Comparison of ENCODE assay signal across 31 mouse cellular contexts in the genomic region with DNA sequence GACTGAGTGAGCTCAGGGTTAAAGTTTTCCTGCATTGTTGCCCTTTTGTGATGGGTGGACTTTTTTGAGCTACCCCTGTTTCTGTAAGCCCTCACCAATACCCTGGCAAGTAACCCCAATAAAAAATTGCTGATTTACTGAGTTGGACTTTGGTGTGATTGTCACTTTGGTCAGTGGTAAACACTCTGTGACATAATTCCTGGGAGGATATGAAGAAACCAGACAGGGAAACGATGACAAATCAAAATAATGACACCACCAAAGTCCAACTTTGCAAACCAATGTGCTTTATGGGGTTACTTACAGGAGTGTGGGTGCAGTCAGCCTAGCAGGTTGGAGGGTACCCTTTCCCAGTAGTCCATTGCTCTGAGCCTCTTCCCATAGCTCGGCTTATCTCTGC. TPM values are rescaled to one million over a fixed set of nuclear protein-coding genes. Genes with fewer than 3 reads are reported as not detected.
"Had no signal": no experiment of that assay in that cellular context is flagged by ENCODE, and none has a peak within 500 bp of the region (broad histone marks: within the 10 kb centered on the region; RNA-seq: fewer than 3 reads in every experiment).

No protein-coding gene starts in this region.

- H3K36me3 ChIP-seq: heart, embryonic 13.5 days; heart, embryonic 15.5 days; hindbrain, embryonic 10.5 days; hindbrain, embryonic 12.5 days; intestine, embryonic 15.5 days; limb, embryonic 10.5 days; limb, embryonic 12.5 days had no signal

- H3K9me3 ChIP-seq: heart, embryonic 13.5 days; heart, embryonic 15.5 days; hindbrain, embryonic 10.5 days; hindbrain, embryonic 12.5 days; intestine, embryonic 15.5 days; limb, embryonic 10.5 days; limb, embryonic 12.5 days had no signal

- ATAC-seq: hindbrain, embryonic 16.5 days; inflammation-experienced regulatory T-cells, adult 6 months; intestine, embryonic 15.5 days had no signal

- H3K4me2 ChIP-seq: heart, embryonic 11.5 days; heart, embryonic 13.5 days; heart, embryonic 15.5 days; hindbrain, embryonic 12.5 days; hindbrain, embryonic 14.5 days; intestine, embryonic 15.5 days; limb, embryonic 12.5 days; liver, embryonic 11.5 days had no signal

- H3K27ac ChIP-seq: gastrocnemius, adult 2 months; heart, adult 2 months; heart, embryonic 13.5 days; heart, embryonic 15.5 days; hindbrain, embryonic 10.5 days; hindbrain, embryonic 12.5 days; hindbrain, embryonic 14.5 days; intestine, embryonic 15.5 days; layer of hippocampus, adult 2 months; left cerebral cortex, adult 2 months; limb, embryonic 10.5 days; limb, embryonic 12.5 days; liver, embryonic 14.5 days had no signal

- H3K4me1 ChIP-seq: hindbrain, embryonic 12.5 days; limb, embryonic 12.5 days had no signal

- H3K4me3 ChIP-seq: gastrocnemius, adult 2 months; heart, adult 2 months; heart, embryonic 13.5 days; heart, embryonic 15.5 days; hindbrain, embryonic 10.5 days; hindbrain, embryonic 12.5 days; intestine, embryonic 15.5 days; layer of hippocampus, adult 2 months; left cerebral cortex, adult 2 months; limb, embryonic 10.5 days; limb, embryonic 12.5 days had no signal

- H3K27me3 ChIP-seq: heart, embryonic 13.5 days; heart, embryonic 15.5 days; hindbrain, embryonic 12.5 days; intestine, embryonic 15.5 days; limb, embryonic 12.5 days had no signal

- DNase-seq: gastrocnemius, adult 2 months; gastrocnemius, postnatal 10 days; gastrocnemius, postnatal 25 days; heart, adult 2 months; heart, postnatal 14 days; heart, postnatal 4 days; kidney, adult 18-20 months; kidney, adult 8-10 months; kidney, postnatal 10 days; kidney, postnatal 25 days; kidney, postnatal 4 days had no signal

- H3K9ac ChIP-seq: heart, embryonic 13.5 days; heart, embryonic 15.5 days; hindbrain, embryonic 12.5 days; hindbrain, embryonic 14.5 days; intestine, embryonic 15.5 days; limb, embryonic 12.5 days; liver, embryonic 14.5 days had no signal

RNA-seq across cellular contexts. Expression of gene Cyp4f37, which starts 16.0 kb away (rescaled TPM):
- polyA plus RNA-seq: frontal cortex, adult 2 months; heart, adult 2 months; heart, embryonic 11.5 days; heart, embryonic 13.5 days; heart, embryonic 15.5 days; heart, postnatal 0 days; hindbrain, embryonic 10.5 days; hindbrain, embryonic 12.5 days; hindbrain, embryonic 16.5 days; inflammation-experienced regulatory T-cells, adult 6 months; intestine, embryonic 15.5 days; kidney, embryonic 14.5 days; kidney, embryonic 16.5 days; limb, embryonic 10.5 days; limb, embryonic 12.5 days; limb, embryonic 14.5 days; liver, embryonic 11.5 days; liver, embryonic 14.5 days had no signal

RNA-seq across cellular contexts. Expression of gene Cyp4f40, which starts 21.5 kb away (rescaled TPM):
- polyA plus RNA-seq: heart, adult 2 months; heart, embryonic 11.5 days; heart, embryonic 13.5 days; heart, embryonic 15.5 days; heart, postnatal 0 days; hindbrain, embryonic 10.5 days; hindbrain, embryonic 12.5 days; hindbrain, embryonic 14.5 days; hindbrain, embryonic 16.5 days; inflammation-experienced regulatory T-cells, adult 6 months; kidney, embryonic 14.5 days; kidney, embryonic 16.5 days; limb, embryonic 10.5 days; limb, embryonic 12.5 days; limb, embryonic 14.5 days; liver, embryonic 11.5 days; liver, embryonic 14.5 days had no signal

RNA-seq across cellular contexts. Expression of gene Cyp4f15, which starts 48.3 kb away (rescaled TPM):
- polyA plus RNA-seq: heart, embryonic 15.5 days; inflammation-experienced regulatory T-cells, adult 6 months; kidney, embryonic 14.5 days; kidney, embryonic 16.5 days had no signal
